Mouse (Mus musculus) adrenal gland, adult 8-10 months (tissue): Measurements from ENCODE around the gene Jpt2. TPM values are rescaled to one million over a fixed set of nuclear protein-coding genes. Genes with fewer than 3 reads are reported as not detected.

Experiments used
- DNase-seq: peaks from one replicate; pipeline ENCODE4 v3.0.0; 2022
- total RNA-seq, 4 experiments: library from RNA; stranded (reverse); gene quantifications; 2 replicates each; pipeline ENCODE4 v1.2.4; 2022

Jpt2 gene
- total RNA-seq, 4 experiments from 2014 or later = 28.0 to 38.5 (median 30.7) TPM

GRCm38 (mm10) chr17:24903767-24904166 is 56.7 kb downstream of the Jpt2 start:
- no peak for DNase-seq

- no peak for DNase-seq
Measured at GRCm38 (mm10) chr17:24902671-24903474, 57.6 kb downstream of the Jpt2 start.

GRCm38 (mm10) chr17:24902124-24902523 is 58.4 kb downstream of the Jpt2 start:
- no peak for DNase-seq

GRCm38 (mm10) chr17:24900014-24900413 is 60.5 kb downstream of the Jpt2 start:
- no peak for DNase-seq

GRCm38 (mm10) chr17:24899153-24899552 is 61.3 kb downstream of the Jpt2 start:
- no peak for DNase-seq

GRCm38 (mm10) chr17:24898041-24898854 is 62.2 kb downstream of the Jpt2 start:
- no peak for DNase-seq

- no peak for DNase-seq
Measured at GRCm38 (mm10) chr17:24897600-24897999, 62.9 kb downstream of the Jpt2 start.

- DNase-seq = no peak
Measured at GRCm38 (mm10) chr17:24896993-24897269, 63.6 kb downstream of the Jpt2 start.

GRCm38 (mm10) chr17:24896241-24896992 is 64.1 kb downstream of the Jpt2 start, which contains the start of gene Nme3:
Gene Nme3 (plus strand): TSS chr17:24896500.
- peak; percentile 73 for DNase-seq

GRCm38 (mm10) chr17:24895571-24896240 is 64.8 kb downstream of the Jpt2 start:
- DNase-seq = peak; percentile 81

GRCm38 (mm10) chr17:24894995-24895547 is 65.4 kb downstream of the Jpt2 start, which contains the start of the genes Eme2 and Mrps34:
Gene Eme2 (minus strand): TSS chr17:24895087.
Gene Mrps34 (plus strand): TSS chr17:24895116.
- DNase-seq = peak; percentile 81

GRCm38 (mm10) chr17:24894061-24894994 is 66.2 kb downstream of the Jpt2 start:
- no peak for DNase-seq

GRCm38 (mm10) chr17:24893276-24893675 is 67.2 kb downstream of the Jpt2 start:
- no peak for DNase-seq

- DNase-seq = no peak
Measured at GRCm38 (mm10) chr17:24892785-24893184, 67.7 kb downstream of the Jpt2 start.

- DNase-seq = no peak
Measured at GRCm38 (mm10) chr17:24891321-24891720, 69.2 kb downstream of the Jpt2 start.

- DNase-seq = no peak
Measured at GRCm38 (mm10) chr17:24890151-24891092, 70.1 kb downstream of the Jpt2 start.

- DNase-seq = no peak
Measured at GRCm38 (mm10) chr17:24888862-24889261, 71.6 kb downstream of the Jpt2 start.
